Mouse (Mus musculus) layer of hippocampus, adult 11-12 months (tissue): ENCODE data around the gene Gal3st1.
"Not testable (repeated sequence)": the region's sequence is repeated elsewhere in the genome, so short reads cannot be mapped to it uniquely, and the experiment has no call there.

Experiments used
- DNase-seq: peaks from one replicate; pipeline ENCODE4 v3.0.0; 2022; ENCODE audit warnings: low spot score

Gene Gal3st1

GRCm38 (mm10) chr11:3983291-3983862 lies at the start of gene Gal3st1:
Gene Gal3st1 (plus strand): TSS chr11:3983636.
- DNase-seq = peak; percentile 55

GRCm38 (mm10) chr11:3933756-3934285 lies 49.6 kb upstream of the Gal3st1 start:
- DNase-seq = no peak

- no peak for DNase-seq
These were observed 48.3 kb upstream of the Gal3st1 start for GRCm38 (mm10) chr11:3935135-3935534.

- no peak for DNase-seq
These were observed 47.1 kb upstream of the Gal3st1 start for GRCm38 (mm10) chr11:3936318-3936717.

GRCm38 (mm10) chr11:3937321-3937874 lies 46.0 kb upstream of the Gal3st1 start:
- no peak for DNase-seq

- DNase-seq = no peak
These were observed 42.1 kb upstream of the Gal3st1 start for GRCm38 (mm10) chr11:3941371-3941770.

GRCm38 (mm10) chr11:3946386-3946785 lies 37.0 kb upstream of the Gal3st1 start:
- DNase-seq = no peak

- DNase-seq = not testable (repeated sequence)
These were observed 28.6 kb upstream of the Gal3st1 start for GRCm38 (mm10) chr11:3954876-3955275.

- not testable (repeated sequence) for DNase-seq
These were observed 28.1 kb upstream of the Gal3st1 start for GRCm38 (mm10) chr11:3955371-3955770.

- no peak for DNase-seq
These were observed 22.5 kb upstream of the Gal3st1 start for GRCm38 (mm10) chr11:3960901-3961300.

- DNase-seq = no peak
These were observed 21.7 kb upstream of the Gal3st1 start for GRCm38 (mm10) chr11:3961761-3962160.

- no peak for DNase-seq
These were observed 20.3 kb upstream of the Gal3st1 start for GRCm38 (mm10) chr11:3963155-3963554.

GRCm38 (mm10) chr11:3963610-3964415 lies 19.6 kb upstream of the Gal3st1 start, which contains the start of gene Pes1:
Gene Pes1 (plus strand): TSS chr11:3963975.
- DNase-seq = peak; percentile 88

- DNase-seq = no peak
These were observed 18.8 kb upstream of the Gal3st1 start for GRCm38 (mm10) chr11:3964416-3965172.

GRCm38 (mm10) chr11:3969837-3970236 lies 13.6 kb upstream of the Gal3st1 start:
- DNase-seq = no peak

GRCm38 (mm10) chr11:3970361-3970760 lies 13.1 kb upstream of the Gal3st1 start:
- DNase-seq = no peak

- DNase-seq = no peak
These were observed 10.4 kb upstream of the Gal3st1 start for GRCm38 (mm10) chr11:3973081-3973480.

GRCm38 (mm10) chr11:3974311-3974710 lies 9.1 kb upstream of the Gal3st1 start:
- peak; percentile 46 for DNase-seq

- DNase-seq = no peak
These were observed 6.8 kb upstream of the Gal3st1 start, which contains the start of gene 4930556J24Rik for GRCm38 (mm10) chr11:3976678-3977077. Gene 4930556J24Rik (minus strand): TSS chr11:3976778.

- DNase-seq = no peak
These were observed 5.0 kb upstream of the Gal3st1 start for GRCm38 (mm10) chr11:3978421-3978820.

- no peak for DNase-seq
These were observed 1.9 kb upstream of the Gal3st1 start for GRCm38 (mm10) chr11:3981536-3981935.
